Mouse (Mus musculus) ES-E14 (cell line): ENCODE data around the gene Spint5. TPM values are rescaled to one million over a fixed set of nuclear protein-coding genes. Genes with fewer than 3 reads are reported as not detected.
A peak's percentile ranks its signal among the peaks of the same experiment; 100 is the strongest.
"Not testable (repeated sequence)": the region's sequence is repeated elsewhere in the genome, so short reads cannot be mapped to it uniquely, and the experiment has no call there.

ENCODE experiments used
- DNase-seq: peaks from one replicate; pipeline ENCODE4 v3.0.0-alpha.2; 2013; ENCODE audit warnings: low read depth, low spot score
- H3K27ac ChIP-seq: 2 replicates; pipeline ENCODE4 v1.5.1; 2012; ENCODE audit warnings: low read depth, mild to moderate bottlenecking, low read length, moderate library complexity, mixed read lengths; ENCODE audit not compliant: poor library complexity, insufficient read depth, severe bottlenecking
- H3K36me3 ChIP-seq: 2 replicates; pipeline ENCODE4 v1.6.1; 2012; ENCODE audit warnings: mild to moderate bottlenecking, low read length, moderate library complexity, mixed read lengths; ENCODE audit not compliant: control insufficient read depth, poor library complexity, insufficient read depth, severe bottlenecking
- H3K4me1 ChIP-seq, 2 experiments: fragments of 150-350 bp in 1 of 2; sonication (generic) in 1 of 2; 2 replicates each; pipeline ENCODE4 v1.6.1; 2012; ENCODE audit warnings: low read length in 2 of 2, mild to moderate bottlenecking in 1 of 2, mixed read lengths in 1 of 2; ENCODE audit not compliant: control insufficient read depth in 2 of 2, insufficient read depth in 2 of 2, poor library complexity in 1 of 2
- H3K4me3 ChIP-seq, 2 experiments: fragments of 150-350 bp in 1 of 2; sonication (generic) in 1 of 2; 2 replicates each; pipeline ENCODE4 v1.5.1; 2012; ENCODE audit warnings: low read length in 2 of 2, low read depth in 1 of 2, mild to moderate bottlenecking in 1 of 2, mixed read lengths in 1 of 2; ENCODE audit not compliant: insufficient read depth in 1 of 2, poor library complexity in 1 of 2, severe bottlenecking in 1 of 2
- H3K9ac ChIP-seq: 2 replicates; pipeline ENCODE4 v1.6.1; 2012; ENCODE audit warnings: low read depth, mild to moderate bottlenecking, low read length, mixed read lengths; ENCODE audit not compliant: poor library complexity, insufficient read depth, severe bottlenecking
- H3K9me3 ChIP-seq: fragments of 150-350 bp; sonication (generic); 2 replicates; pipeline ENCODE4 v1.6.1; 2012; ENCODE audit warnings: low read depth, mild to moderate bottlenecking, low read length; ENCODE audit not compliant: control insufficient read depth, insufficient read depth
- CHD2 ChIP-seq: IDR thresholded peaks from 2 replicates; pipeline ENCODE4 v1.6.1; 2014; ENCODE audit warnings: mild to moderate bottlenecking, low read depth, low read length, inconsistent platforms
- HCFC1 ChIP-seq: IDR thresholded peaks from 2 replicates; pipeline ENCODE4 v1.6.1; 2012; ENCODE audit warnings: low read length, inconsistent platforms, borderline replicate concordance; ENCODE audit not compliant: insufficient read depth
- MAFK ChIP-seq: IDR thresholded peaks from 2 replicates; pipeline ENCODE4 v1.6.1; 2014; ENCODE audit warnings: mild to moderate bottlenecking, low read depth, low read length, inconsistent platforms; ENCODE audit not compliant: insufficient read depth
- ZC3H11A ChIP-seq: IDR thresholded peaks from 2 replicates; pipeline ENCODE4 v1.6.1; 2012; ENCODE audit warnings: low read depth, mild to moderate bottlenecking, inconsistent platforms, low read length, borderline replicate concordance
- ZNF384 ChIP-seq: IDR thresholded peaks from 2 replicates; pipeline ENCODE4 v1.6.1; 2012; ENCODE audit warnings: low read depth, low read length, inconsistent platforms
- in situ Hi-C, 2 experiments: fragments of 600-800 bp; cut with MboI; formaldehyde crosslinking; loops; one replicate each; pipeline ENCODE4 v1.15.1; 2025; ENCODE audit warnings: low sequenced_read_pairs in 2 of 2, inconsistent platforms in 1 of 2; ENCODE audit not compliant: unreplicated experiment in 2 of 2
- total RNA-seq: library from RNA; depleted of rRNA; stranded (reverse); fragments of 300-350 nt; gene quantifications from 2 replicates; pipeline ENCODE4 v1.2.3, GENCODE M21; 2012

Gene Spint5
- total RNA-seq, 1 experiment, result 6.6 TPM

DNA sequence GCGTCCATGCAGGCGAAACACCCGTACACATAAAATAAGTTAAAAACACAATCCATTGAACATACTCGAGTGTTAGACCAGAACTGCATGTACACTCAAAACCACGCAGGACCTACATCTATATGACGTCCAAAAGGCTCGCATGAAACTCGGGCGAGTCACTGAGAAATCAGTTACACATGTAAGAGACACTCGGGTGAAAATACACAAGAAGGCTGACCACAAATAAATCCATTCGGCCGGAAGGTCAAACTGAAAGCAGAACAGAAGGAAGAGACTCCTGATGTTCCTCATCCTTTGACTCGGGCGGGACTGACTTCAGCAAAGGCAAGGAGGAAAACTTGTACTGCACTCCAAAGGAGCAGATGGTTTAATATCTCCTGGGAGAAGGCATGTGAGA, 9.1 kb upstream of the Spint5 start:
- in situ Hi-C loops, result no loop called here
- Histone ChIP-seq H3K4me1 (no peaks in the 10 kb centered on the region), H3K4me3 (no peak overlapping the region), H3K36me3 (no peaks in the 10 kb centered on the region), H3K9me3 (no peaks in the 10 kb centered on the region), H3K9ac (no peak overlapping the region), H3K27ac (no peak overlapping the region)
- no peak for DNase-seq
- no peak for TF ChIP-seq HCFC1
- no peak for TF ChIP-seq ZNF384
- TF ChIP-seq MAFK, result no peak
- TF ChIP-seq CHD2, result no peak
- TF ChIP-seq ZC3H11A, result no peak

DNA sequence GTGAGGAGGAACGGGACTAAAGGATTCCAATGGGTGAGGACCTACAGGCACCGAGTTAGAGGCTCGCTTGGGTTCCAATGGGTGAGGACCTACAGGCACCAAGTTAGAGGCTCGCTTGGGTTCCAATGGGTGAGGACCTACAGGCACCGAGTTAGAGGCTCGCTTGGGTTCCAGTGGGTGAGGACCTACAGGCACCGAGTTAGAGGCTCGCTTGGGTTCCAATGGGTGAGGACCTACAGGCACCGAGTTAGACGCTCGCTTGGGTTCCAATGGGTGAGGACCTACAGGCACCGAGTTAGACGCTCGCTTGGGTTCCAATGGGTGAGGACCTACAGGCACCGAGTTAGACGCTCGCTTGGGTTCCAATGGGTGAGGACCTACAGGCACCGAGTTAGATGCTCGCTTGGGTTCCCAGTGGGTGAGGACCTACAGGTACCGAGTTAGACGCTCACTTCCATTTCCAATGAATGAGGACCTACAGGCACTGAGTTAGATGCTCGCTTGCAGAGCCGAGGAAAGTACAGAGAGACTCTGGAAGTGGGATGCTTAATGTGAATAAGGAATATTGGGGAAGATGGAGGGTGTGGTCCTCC, 1.2 kb downstream of the Spint5 start:
- H3K27ac ChIP-seq, H3K4me1 ChIP-seq, H3K36me3 ChIP-seq, H3K9me3 ChIP-seq, in situ Hi-C loops, DNase-seq, H3K9ac ChIP-seq, H3K4me3 ChIP-seq: not testable (repeated sequence)

DNA sequence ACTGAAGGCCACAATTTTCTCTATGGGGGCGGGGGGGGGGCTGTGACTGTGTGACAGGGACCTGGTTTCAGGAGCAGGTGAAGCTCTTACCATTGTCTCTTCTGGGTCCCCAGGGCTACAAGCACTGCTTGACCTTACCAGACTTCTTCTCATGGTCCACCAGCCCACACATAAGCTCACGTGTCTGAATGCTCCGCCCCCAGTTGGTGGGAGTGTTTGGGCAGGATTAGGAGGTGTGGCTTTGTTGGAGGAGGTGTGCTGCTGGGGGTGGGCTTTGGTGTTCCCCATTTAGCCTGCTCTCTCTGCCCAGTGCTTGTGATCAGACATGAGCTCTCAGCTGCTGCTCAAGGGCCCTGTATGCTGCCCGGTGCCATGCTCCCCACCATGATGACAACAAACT, 8.2 kb downstream of the Spint5 start:
- H3K9ac ChIP-seq, result no peak overlapping the region
- in situ Hi-C loops, result loop anchor here in 1 of 2 experiments (10.0 kb wide), 1 partner anchor 128 kb away; the partner anchor contains the start of gene Eppin
- H3K36me3 ChIP-seq, result no peaks in the 10 kb centered on the region
- no peaks in the 10 kb centered on the region for H3K4me1 ChIP-seq
- H3K27ac ChIP-seq, result no peak overlapping the region
- DNase-seq, result no peak
- TF ChIP-seq CHD2 (no peak), ZC3H11A (no peak), ZNF384 (no peak), MAFK (no peak), HCFC1 (no peak)
- H3K4me3 ChIP-seq, result no peak overlapping the region
- no peaks in the 10 kb centered on the region for H3K9me3 ChIP-seq

- no peak for TF ChIP-seq ZNF384
- no peak for TF ChIP-seq MAFK
- TF ChIP-seq ZC3H11A, result peak; percentile 70; the same call in 1 of the 2 replicates
- no peak overlapping the region for H3K9ac ChIP-seq
- DNase-seq, result peak; percentile 47
- no peaks in the 10 kb centered on the region for H3K9me3 ChIP-seq
- H3K4me3 ChIP-seq, result no peak overlapping the region
- in situ Hi-C loops, result loop anchor here in 1 of 2 experiments (10.0 kb wide), 1 partner anchor 131 kb away; the partner anchor contains the start of gene Eppin
- H3K27ac ChIP-seq, result no peak overlapping the region
- H3K4me1 ChIP-seq, result no peaks in the 10 kb centered on the region
- no peaks in the 10 kb centered on the region for H3K36me3 ChIP-seq
These were observed 11.0 kb downstream of the Spint5 start for GRCm38 (mm10) chr2:164725895-164726619.

DNA sequence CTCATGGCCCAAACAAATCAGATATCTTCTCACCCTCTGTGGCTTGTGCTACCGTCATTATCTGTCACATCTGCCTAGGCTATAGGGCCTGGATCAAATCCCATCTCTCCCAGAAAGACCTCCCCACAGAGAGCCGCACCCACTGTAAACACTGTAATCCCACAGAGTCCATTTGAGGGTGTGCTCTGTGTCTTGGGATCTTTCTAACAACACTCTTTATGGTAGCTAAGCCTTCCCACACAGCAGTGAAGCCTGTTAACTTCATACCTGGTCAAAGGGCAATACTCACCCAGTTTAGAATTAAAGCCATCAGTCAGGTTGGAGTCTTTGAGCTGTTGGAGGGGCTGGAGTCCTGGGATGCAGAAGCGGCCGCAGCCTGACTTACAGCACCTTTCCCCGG, 16.6 kb downstream of the Spint5 start:
- TF ChIP-seq HCFC1 (no peak), CHD2 (no peak), MAFK (no peak), ZC3H11A (no peak), ZNF384 (no peak)
- in situ Hi-C loops, result no loop called here
- DNase-seq, result no peak
- Histone ChIP-seq H3K4me1 (peaks cover 0 to 5% of the 10 kb centered on the region in 2 experiments; a peak in 1 of 4 replicates), H3K27ac (no peak overlapping the region), H3K9ac (no peak overlapping the region), H3K9me3 (no peaks in the 10 kb centered on the region), H3K4me3 (no peak overlapping the region), H3K36me3 (no peaks in the 10 kb centered on the region)
